Mouse (Mus musculus) forebrain, embryonic 10.5 days (tissue): ENCODE measurements around the gene Brd2. TPM values are rescaled to one million over a fixed set of nuclear protein-coding genes. Genes with fewer than 3 reads are reported as not detected.
A peak's percentile ranks its signal among the peaks of the same experiment; 100 is the strongest.

Experiments
- DNase-seq: peaks from one replicate; pipeline ENCODE4 v3.0.0-alpha.2; 2017; ENCODE audit warnings: low spot score; ENCODE audit errors: extremely low spot score
- H3K27ac ChIP-seq: fragments of 300-500 bp; sonication (generic); 2 replicates; pipeline ENCODE4 v1.5.1; 2016; ENCODE audit warnings: mild to moderate bottlenecking
- H3K27me3 ChIP-seq: fragments of 300-500 bp; sonication (generic); 2 replicates; pipeline ENCODE4 v1.6.1; 2016; ENCODE audit warnings: mild to moderate bottlenecking; ENCODE audit not compliant: poor library complexity, severe bottlenecking
- H3K36me3 ChIP-seq: fragments of 300-500 bp; sonication (generic); replicated peaks from 2 replicates; pipeline ENCODE4 v1.6.1; 2016; ENCODE audit warnings: mild to moderate bottlenecking, moderate library complexity
- H3K4me1 ChIP-seq: fragments of 300-500 bp; sonication (generic); 2 replicates; pipeline ENCODE4 v1.6.1; 2016
- H3K4me3 ChIP-seq: fragments of 300-500 bp; sonication (generic); 2 replicates; pipeline ENCODE4 v1.5.1; 2016; ENCODE audit warnings: mild to moderate bottlenecking, moderate library complexity
- H3K9me3 ChIP-seq: fragments of 300-500 bp; sonication (generic); 2 replicates; pipeline ENCODE4 v1.6.1; 2016; ENCODE audit warnings: mild to moderate bottlenecking, moderate library complexity
- WGBS: fragments of 180-500 bp; shearing (Covaris S2); methylation state at CpG from one replicate; pipeline ENCODE4 v1.1.7; 2016; 5-methylcytosine and 5-hydroxymethylcytosine counted together
- polyA plus RNA-seq: library from polyadenylated mRNA; unstranded; fragments of >200 nt; fragmentation: Nextera tagmentation; extraction: Ambion mirVana; gene quantifications from 2 replicates; pipeline ENCODE4 v1.2.1, GENCODE M21; 2016

The Brd2 gene
- polyA plus RNA-seq, 1 experiment from 2014 or later = 121 TPM

- no peak overlapping the region for H3K27ac ChIP-seq
- 80% methylated on average over 7 of the region's 7 CpGs for WGBS
- H3K9me3 ChIP-seq = no peaks in the 10 kb centered on the region
- no peak for DNase-seq
- no peak overlapping the region for H3K4me3 ChIP-seq
- no peaks in the 10 kb centered on the region for H3K36me3 ChIP-seq
- H3K27me3 ChIP-seq = peaks cover 49% of the 10 kb centered on the region
- H3K4me1 ChIP-seq = peaks cover 23% of the 10 kb centered on the region
Observed at GRCm38 (mm10) chr17:34142456-34143010, 20.1 kb upstream of the Brd2 start.

GRCm38 (mm10) chr17:34141448-34141847 is 19.0 kb upstream of the Brd2 start:
- no peaks in the 10 kb centered on the region for H3K9me3 ChIP-seq
- H3K27me3 ChIP-seq = peaks cover 59% of the 10 kb centered on the region
- H3K36me3 ChIP-seq = no peaks in the 10 kb centered on the region
- H3K4me1 ChIP-seq = peaks cover 23% of the 10 kb centered on the region
- WGBS = 58% methylated on average over 4 of the region's 4 CpGs
- H3K27ac ChIP-seq = no peak overlapping the region
- H3K4me3 ChIP-seq = no peak overlapping the region
- DNase-seq = no peak

GRCm38 (mm10) chr17:34140240-34140639 is 17.8 kb upstream of the Brd2 start:
- Histone ChIP-seq H3K27ac (no peak overlapping the region), H3K4me3 (peak overlapping the region; percentile 50), H3K4me1 (peaks cover 28% of the 10 kb centered on the region), H3K9me3 (no peaks in the 10 kb centered on the region), H3K27me3 (peaks cover 66% of the 10 kb centered on the region), H3K36me3 (no peaks in the 10 kb centered on the region)
- DNase-seq = no peak
- WGBS = 19% methylated on average over 5 of the region's 5 CpGs

- Histone ChIP-seq H3K4me3 (peak overlapping the region; percentile 50), H3K27me3 (peaks cover 66% of the 10 kb centered on the region), H3K4me1 (peaks cover 28% of the 10 kb centered on the region), H3K36me3 (no peaks in the 10 kb centered on the region), H3K27ac (no peak overlapping the region), H3K9me3 (no peaks in the 10 kb centered on the region)
- under 1% methylated on average over 16 of the region's 16 CpGs for WGBS
- no peak for DNase-seq
Observed at GRCm38 (mm10) chr17:34139416-34139815, 17.0 kb upstream of the Brd2 start.

GRCm38 (mm10) chr17:34138655-34139054 is 16.2 kb upstream of the Brd2 start:
- H3K4me1 ChIP-seq = peaks cover 28% of the 10 kb centered on the region
- no peak for DNase-seq
- no peaks in the 10 kb centered on the region for H3K36me3 ChIP-seq
- no peak overlapping the region for H3K27ac ChIP-seq
- H3K4me3 ChIP-seq = peak overlapping the region; percentile 50; the same call in 1 of the 2 replicates
- 78% methylated on average over 7 of the region's 7 CpGs for WGBS
- no peaks in the 10 kb centered on the region for H3K9me3 ChIP-seq
- peaks cover 66% of the 10 kb centered on the region for H3K27me3 ChIP-seq

- WGBS = 79% methylated on average over 7 of the region's 7 CpGs
- Histone ChIP-seq H3K4me3 (no peak overlapping the region), H3K27ac (no peak overlapping the region), H3K9me3 (no peaks in the 10 kb centered on the region), H3K36me3 (no peaks in the 10 kb centered on the region), H3K4me1 (peaks cover 20% of the 10 kb centered on the region), H3K27me3 (peaks cover 64% of the 10 kb centered on the region)
- DNase-seq = no peak
Observed at GRCm38 (mm10) chr17:34137601-34138000, 15.2 kb upstream of the Brd2 start.

- Histone ChIP-seq H3K4me1 (peaks cover 29% of the 10 kb centered on the region), H3K27ac (peak overlapping the region; percentile 69), H3K36me3 (no peaks in the 10 kb centered on the region), H3K4me3 (peak overlapping the region; percentile 53), H3K9me3 (no peaks in the 10 kb centered on the region), H3K27me3 (peaks cover 48% of the 10 kb centered on the region)
- WGBS = 7% methylated on average over 31 of the region's 31 CpGs
- DNase-seq = peak; percentile 97
Observed at GRCm38 (mm10) chr17:34135297-34136224, 13.1 kb upstream of the Brd2 start.

GRCm38 (mm10) chr17:34134451-34134850 is 12.0 kb upstream of the Brd2 start:
- Histone ChIP-seq H3K27ac (no peak overlapping the region), H3K36me3 (no peaks in the 10 kb centered on the region), H3K4me3 (no peak overlapping the region), H3K27me3 (peaks cover 44% of the 10 kb centered on the region), H3K4me1 (peaks cover 21% of the 10 kb centered on the region), H3K9me3 (no peaks in the 10 kb centered on the region)
- no peak for DNase-seq
- WGBS = 92% methylated on average over 3 of the region's 3 CpGs

GRCm38 (mm10) chr17:34133289-34133688 is 10.9 kb upstream of the Brd2 start:
- WGBS = 88% methylated on average over 11 of the region's 11 CpGs
- Histone ChIP-seq H3K4me3 (no peak overlapping the region), H3K27ac (no peak overlapping the region), H3K9me3 (no peaks in the 10 kb centered on the region), H3K36me3 (no peaks in the 10 kb centered on the region), H3K27me3 (peaks cover 44% of the 10 kb centered on the region), H3K4me1 (peaks cover 27% of the 10 kb centered on the region)
- DNase-seq = no peak

GRCm38 (mm10) chr17:34131911-34132310 is 9.5 kb upstream of the Brd2 start:
- no peaks in the 10 kb centered on the region for H3K9me3 ChIP-seq
- DNase-seq = no peak
- no peaks in the 10 kb centered on the region for H3K36me3 ChIP-seq
- no peak overlapping the region for H3K4me3 ChIP-seq
- peaks cover 41% of the 10 kb centered on the region for H3K4me1 ChIP-seq
- WGBS = 70% methylated on average over 7 of the region's 7 CpGs
- peaks cover 38% of the 10 kb centered on the region for H3K27me3 ChIP-seq
- H3K27ac ChIP-seq = no peak overlapping the region

- peaks cover 27% of the 10 kb centered on the region for H3K27me3 ChIP-seq
- peaks cover 41% of the 10 kb centered on the region for H3K4me1 ChIP-seq
- H3K4me3 ChIP-seq = no peak overlapping the region
- DNase-seq = no peak
- 89% methylated on average over 19 of the region's 19 CpGs for WGBS
- H3K9me3 ChIP-seq = no peaks in the 10 kb centered on the region
- H3K36me3 ChIP-seq = peaks cover 3% of the 10 kb centered on the region; the same call in 1 of the 2 replicates
- H3K27ac ChIP-seq = no peak overlapping the region
Observed at GRCm38 (mm10) chr17:34130073-34130947, 7.9 kb upstream of the Brd2 start.

- DNase-seq = no peak
- Histone ChIP-seq H3K27ac (0 out of 2 replicates have a peak overlapping the region, but pooled peaks have one; percentile 36), H3K27me3 (peaks cover 27% of the 10 kb centered on the region), H3K4me3 (peak overlapping the region; percentile 31; the same call in 1 of the 2 replicates), H3K36me3 (peaks cover 7% of the 10 kb centered on the region; the same call in 1 of the 2 replicates), H3K4me1 (peaks cover 41% of the 10 kb centered on the region), H3K9me3 (no peaks in the 10 kb centered on the region)
- 23% methylated on average over 18 of the region's 18 CpGs for WGBS
Observed at GRCm38 (mm10) chr17:34128944-34129791, 6.7 kb upstream of the Brd2 start.
